Mouse (Mus musculus) mouse embryonic stem cell (cell line): ENCODE measurements around the gene Pkd2l1.
"Not testable (repeated sequence)": the region's sequence is repeated elsewhere in the genome, so short reads cannot be mapped to it uniquely, and the experiment has no call there.

Source experiments
- in situ Hi-C, 2 experiments: fragments of 300-500 bp; cut with MboI; formaldehyde crosslinking; loops; 1 replicate in 1 of 2; 3 replicates in 1 of 2; pipeline ENCODE4 v1.14.3; 2019 to 2020; ENCODE audit warnings: low sequenced_read_pairs in 2 of 2, low pct_unique_long_range_greater_than_20kb in 1 of 2, mixed read lengths in 1 of 2; ENCODE audit not compliant: unreplicated experiment in 1 of 2

The Pkd2l1 gene

DNA sequence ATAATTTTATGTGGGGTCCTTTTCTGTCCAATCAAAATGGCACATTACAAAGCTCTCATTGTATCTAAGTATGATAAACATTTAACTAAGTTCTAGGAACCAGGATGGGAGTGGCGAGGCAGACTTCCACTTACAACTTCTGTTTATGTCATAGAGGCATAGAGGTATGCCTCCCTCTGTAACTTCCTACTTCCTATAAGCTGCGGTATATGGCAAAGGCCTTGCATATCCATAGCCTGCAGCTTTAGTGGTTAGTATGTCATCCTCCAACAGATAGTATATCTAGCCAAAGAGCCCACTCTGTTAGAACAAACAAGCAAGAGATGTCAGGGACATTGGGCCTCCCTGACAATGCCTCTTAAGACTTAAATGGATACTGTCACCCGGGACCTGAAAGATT, 15.5 kb downstream of the Pkd2l1 start:
- in situ Hi-C loops: no loop called here

GRCm38 (mm10) chr19:44174835-44175234, 17.4 kb downstream of the Pkd2l1 start:
- in situ Hi-C loops: no loop called here

DNA sequence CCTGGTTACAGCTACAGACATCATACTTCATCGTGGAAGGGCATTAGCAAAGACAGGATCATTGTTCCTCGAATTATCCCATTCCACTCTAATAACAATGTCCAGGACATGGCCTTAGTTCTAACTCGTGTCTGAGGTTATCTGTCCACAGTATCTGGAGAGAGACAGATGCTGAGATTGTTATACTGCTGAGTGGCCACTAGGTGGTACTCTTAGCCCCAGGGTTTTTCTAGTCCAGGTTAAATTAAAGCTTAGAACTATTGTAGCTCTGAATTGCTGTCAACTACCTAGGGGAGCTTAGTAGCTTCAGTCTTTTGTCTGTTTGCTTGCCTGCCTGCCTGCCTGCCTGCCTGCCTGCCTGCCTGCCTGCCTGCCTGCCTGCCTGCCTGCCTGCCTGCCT, 30.7 kb downstream of the Pkd2l1 start:
- in situ Hi-C loops: no loop called here

DNA sequence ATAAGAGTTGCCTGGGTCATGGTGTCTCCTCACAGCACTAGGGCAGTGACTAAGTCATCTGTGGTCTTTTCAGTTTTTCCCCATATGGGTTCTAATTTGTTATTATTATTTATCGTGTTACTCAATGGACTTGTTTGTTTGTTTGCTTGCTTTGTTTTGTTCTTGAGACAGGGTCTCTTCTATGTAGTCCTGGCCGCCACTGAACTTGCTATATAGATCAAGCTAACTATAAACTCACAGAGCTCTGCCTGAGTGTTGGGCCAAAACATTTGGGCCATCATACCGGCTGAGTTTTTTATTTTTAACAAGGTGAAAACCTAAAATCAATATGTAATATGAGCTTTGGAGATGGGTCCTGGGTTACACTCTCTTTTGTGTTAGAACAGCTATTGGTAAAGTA, 32.9 kb downstream of the Pkd2l1 start:
- in situ Hi-C loops: no loop called here

- in situ Hi-C loops: no loop called here
Measured at GRCm38 (mm10) chr19:44157005-44157404, 35.2 kb downstream of the Pkd2l1 start.

GRCm38 (mm10) chr19:44153781-44154180, 38.5 kb downstream of the Pkd2l1 start:
- in situ Hi-C loops: no loop called here

DNA sequence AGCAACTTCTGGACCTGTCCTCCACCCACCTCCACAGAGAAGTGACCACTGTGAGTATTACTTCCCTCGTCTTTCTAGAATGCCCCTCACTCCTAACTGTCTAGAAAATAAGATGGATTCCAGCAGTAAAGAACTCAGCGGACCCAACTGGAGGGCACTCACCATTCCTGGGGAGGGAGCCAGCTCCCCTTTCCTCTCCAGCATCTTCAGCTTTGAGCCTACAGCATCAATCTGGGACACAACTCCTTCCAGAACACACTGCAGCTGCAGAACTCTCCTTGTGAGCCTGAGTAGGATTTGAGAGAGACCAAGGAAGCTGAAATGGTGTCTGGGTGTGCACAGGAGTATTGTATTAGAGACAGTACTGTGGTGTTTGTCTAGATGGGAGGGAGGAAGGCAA, 43.3 kb downstream of the Pkd2l1 start:
- in situ Hi-C loops: no loop called here

- in situ Hi-C loops: no loop called here
Measured at GRCm38 (mm10) chr19:44148345-44148744, 43.9 kb downstream of the Pkd2l1 start.

- in situ Hi-C loops: no loop called here
Measured at GRCm38 (mm10) chr19:44146951-44147350, 45.3 kb downstream of the Pkd2l1 start.

DNA sequence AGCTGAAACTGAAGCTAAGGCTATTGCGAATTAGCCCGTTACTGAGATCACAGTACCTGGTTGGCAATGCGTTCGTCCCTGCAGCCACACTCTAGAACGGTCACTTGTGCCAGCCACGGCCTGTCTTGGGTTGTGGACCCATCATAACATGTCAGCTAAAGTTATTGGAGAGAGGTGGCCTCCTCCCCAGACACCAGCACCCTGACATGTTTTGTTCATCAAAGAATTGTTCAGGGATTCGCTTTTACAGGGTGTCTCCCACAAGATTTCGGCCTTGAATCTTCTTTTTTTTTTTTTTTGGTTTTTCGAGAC, 45.7 kb downstream of the Pkd2l1 start:
- in situ Hi-C loops: no loop called here

DNA sequence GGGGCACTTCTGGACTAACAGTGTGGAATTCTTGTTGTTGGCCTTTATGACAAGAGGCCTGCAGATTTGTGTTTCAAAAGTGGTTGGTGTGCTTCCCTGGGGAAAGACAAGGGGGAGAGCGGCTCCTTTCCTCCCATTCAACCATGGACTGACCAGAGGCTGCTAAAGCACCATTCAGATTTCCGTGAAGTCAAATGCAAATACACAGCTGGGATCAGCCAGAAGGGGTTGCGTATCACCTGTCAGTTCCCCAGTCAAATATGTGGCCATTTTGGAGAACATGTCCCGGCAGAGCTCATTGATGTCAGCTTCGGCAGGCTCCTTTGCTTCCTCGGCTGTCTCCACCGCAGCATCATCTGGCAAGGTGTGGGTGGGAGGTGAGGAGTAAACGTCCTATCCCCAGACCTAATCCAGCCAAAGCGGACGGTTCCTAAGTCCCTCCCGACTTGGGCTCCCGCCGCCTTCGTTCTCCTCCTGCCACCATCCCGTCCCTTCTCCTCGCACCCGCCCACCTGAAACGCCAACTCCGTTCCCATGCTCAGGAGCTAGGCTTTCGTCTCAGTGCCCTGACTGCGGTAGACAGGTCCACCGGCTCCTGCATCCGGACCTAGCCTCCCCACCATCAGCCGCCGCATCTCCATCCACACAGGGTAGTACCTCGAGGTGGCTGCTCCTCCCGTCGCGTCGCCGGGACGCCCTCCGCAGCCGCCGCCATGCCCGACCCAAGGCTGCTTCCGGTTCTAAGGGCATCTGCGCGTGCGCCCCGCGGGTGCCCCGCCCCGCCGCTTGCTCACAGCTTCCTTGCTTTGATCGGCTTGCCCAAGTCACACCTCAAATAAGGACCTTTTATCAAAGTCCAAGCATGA, 46.3 kb downstream of the Pkd2l1 start, which contains the start of gene Bloc1s2:
Gene Bloc1s2, minus strand, starts transcription at position 745 of the 866 bp plus-strand sequence.
- in situ Hi-C loops: no loop called here

DNA sequence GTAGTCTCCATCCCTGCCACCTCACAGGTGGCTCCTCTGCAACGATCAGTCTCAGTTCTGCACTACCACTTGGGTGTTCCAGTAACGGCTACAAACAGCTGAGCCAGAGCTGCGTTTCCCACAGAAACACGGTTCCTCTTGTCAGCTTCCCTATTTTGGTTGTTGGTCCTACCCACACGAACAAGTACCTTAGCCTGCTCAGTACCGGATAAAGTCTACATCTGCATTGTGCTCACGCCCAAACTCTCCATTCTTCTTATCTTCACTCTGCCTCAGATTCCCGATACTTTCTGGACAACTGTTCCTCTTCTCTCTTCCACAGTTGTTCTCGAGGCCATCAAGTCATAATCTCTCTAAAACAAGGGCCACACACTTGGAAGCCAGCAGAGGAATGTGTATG, 47.9 kb downstream of the Pkd2l1 start:
- in situ Hi-C loops: no loop called here

- in situ Hi-C loops: no loop called here
Measured at GRCm38 (mm10) chr19:44135960-44136485, 56.2 kb downstream of the Pkd2l1 start.

DNA sequence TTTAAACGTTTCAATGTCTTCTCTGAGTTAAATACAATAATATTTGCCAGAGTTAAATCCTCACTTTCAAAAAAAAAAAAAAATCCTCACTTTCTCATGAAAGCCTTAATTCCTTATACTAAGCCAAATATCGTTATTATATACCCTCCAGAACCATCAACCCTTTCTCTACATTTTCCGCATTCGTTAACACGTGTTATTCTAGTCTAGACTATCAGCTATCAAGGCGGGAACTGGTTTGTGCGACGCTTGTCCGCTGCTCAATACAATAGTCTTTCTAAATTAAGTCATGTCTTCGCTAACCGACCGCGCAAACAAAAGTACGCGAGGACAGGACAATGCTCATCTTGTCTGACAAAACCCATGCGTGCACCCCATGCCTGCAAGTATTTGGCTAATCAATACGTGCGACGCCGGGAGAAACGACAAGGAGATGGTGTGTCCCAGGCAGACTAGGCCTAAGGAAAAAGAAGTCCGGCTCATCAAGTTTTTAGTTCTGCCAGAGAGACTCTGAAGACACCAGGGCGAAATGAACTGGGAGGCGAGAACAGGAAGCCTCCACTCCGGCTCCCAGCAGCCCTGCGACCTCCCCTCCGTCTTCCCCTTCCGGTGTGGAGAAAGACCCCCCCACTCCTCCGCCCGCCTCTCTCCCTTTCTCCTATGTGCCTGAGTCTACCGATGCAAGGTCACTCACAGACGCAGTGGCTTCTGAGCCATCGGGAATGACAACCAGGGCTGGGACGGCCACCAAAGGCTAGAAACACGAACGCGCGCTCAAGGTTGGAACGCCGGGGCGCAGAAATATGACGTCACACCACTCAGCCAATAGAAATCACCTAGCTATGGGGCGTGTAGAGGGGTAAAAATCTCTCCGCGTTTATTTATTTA, 56.9 kb downstream of the Pkd2l1 start, which contains the start of gene Cwf19l1:
Gene Cwf19l1, minus strand, starts transcription at position 805 of the 888 bp plus-strand sequence.
- in situ Hi-C loops: no loop called here

- in situ Hi-C loops: no loop called here
Measured at GRCm38 (mm10) chr19:44132917-44133316, 59.3 kb downstream of the Pkd2l1 start.

DNA sequence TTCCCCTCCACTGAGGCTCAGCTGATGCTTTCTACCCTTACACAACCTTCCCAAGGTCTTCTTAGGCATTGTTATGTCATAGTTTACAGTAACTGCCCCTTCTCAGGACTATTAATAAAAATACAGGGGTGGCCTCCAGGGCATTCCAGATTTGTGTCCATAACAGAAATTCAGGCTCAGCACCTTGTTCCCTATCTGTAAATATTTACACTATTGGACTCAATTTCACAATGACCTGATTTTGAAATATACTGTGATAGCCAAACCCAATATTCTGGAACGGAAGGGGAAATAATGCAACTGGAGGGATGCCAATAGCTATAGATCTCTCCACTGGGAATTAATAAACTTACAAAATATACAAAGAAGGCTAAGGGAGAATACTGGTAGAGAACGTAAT, 63.7 kb downstream of the Pkd2l1 start:
- in situ Hi-C loops: no loop called here

GRCm38 (mm10) chr19:44127729-44128497, 64.3 kb downstream of the Pkd2l1 start:
- in situ Hi-C loops: no loop called here

GRCm38 (mm10) chr19:44121137-44121536, 71.1 kb downstream of the Pkd2l1 start:
- in situ Hi-C loops: no loop called here

GRCm38 (mm10) chr19:44120686-44121085, 71.6 kb downstream of the Pkd2l1 start:
- in situ Hi-C loops: not testable (repeated sequence)
